Mouse (Mus musculus): ENCODE data around the gene Pabpc6. TPM values are rescaled to one million over a fixed set of nuclear protein-coding genes. Genes with fewer than 3 reads are reported as not detected.

The Pabpc6 gene
- total RNA-seq, 2 experiments from 2014 or later, result not detected

Other genes starting within 250 kb of the Pabpc6 start
- not detected in 2 replicates for gene Gm17728, start 247.7 kb downstream of the Pabpc6 start, total RNA-seq (2015)
- gene Gm17728, start 247.7 kb downstream of the Pabpc6 start, total RNA-seq (2017), result not detected in 2 replicates